Mouse (Mus musculus) heart, adult 2 months (tissue): ENCODE measurements around the gene Efcab6. TPM values are rescaled to one million over a fixed set of nuclear protein-coding genes. Genes with fewer than 3 reads are reported as not detected.

ENCODE experiments used
- DNase-seq, 2 experiments: peaks; one replicate each; pipeline ENCODE4 v3.0.0; 2021
- H3K27ac ChIP-seq: fragments of 200-600 bp; 2 replicates; pipeline ENCODE4 v1.8.1; 2022
- H3K27me3 ChIP-seq: fragments of 200-500 bp; 2 replicates; pipeline ENCODE4 v1.6.1; 2012; ENCODE audit warnings: mild to moderate bottlenecking, low read length, inconsistent platforms, mixed read lengths; ENCODE audit not compliant: control insufficient read depth, insufficient read depth
- H3K36me3 ChIP-seq: fragments of 200-500 bp; 2 replicates; pipeline ENCODE4 v1.6.1; 2012; ENCODE audit warnings: low read length, inconsistent platforms; ENCODE audit not compliant: control insufficient read depth, insufficient read depth
- H3K4me1 ChIP-seq: fragments of 200-500 bp; 2 replicates; pipeline ENCODE4 v1.6.1; 2011; ENCODE audit warnings: low read length; ENCODE audit not compliant: control insufficient read depth, insufficient read depth
- H3K4me3 ChIP-seq: fragments of 200-600 bp; 2 replicates; pipeline ENCODE4 v1.8.1; 2022
- H3K79me2 ChIP-seq: fragments of 200-500 bp; replicated peaks from 2 replicates; pipeline ENCODE4 v1.6.1; 2012; ENCODE audit warnings: mild to moderate bottlenecking, inconsistent platforms, low read length, moderate library complexity, mixed read lengths; ENCODE audit not compliant: control insufficient read depth, insufficient read depth
- H3K9ac ChIP-seq: fragments of 200-500 bp; 2 replicates; pipeline ENCODE4 v1.6.1; 2012; ENCODE audit warnings: low read depth, mild to moderate bottlenecking, control low read depth, inconsistent platforms, low read length, mixed read lengths
- CTCF ChIP-seq: fragments of 200-600 bp; IDR thresholded peaks from 2 replicates; pipeline ENCODE4 v1.8.1; 2022; ENCODE audit warnings: antibody characterized with exemption, mild to moderate bottlenecking, moderate library complexity
- EP300 ChIP-seq: fragments of 200-500 bp; IDR thresholded peaks from 2 replicates; pipeline ENCODE4 v1.6.1; 2011; ENCODE audit warnings: low read depth, low read length, control low read depth; ENCODE audit not compliant: insufficient read depth
- POLR2A ChIP-seq: fragments of 200-500 bp; IDR thresholded peaks from 2 replicates; pipeline ENCODE4 v1.6.1; 2011; ENCODE audit warnings: mild to moderate bottlenecking, low read depth, low read length, control low read depth; ENCODE audit not compliant: insufficient read depth
- WGBS: fragments of 180-500 bp; shearing (Covaris S2); methylation state at CpG from one replicate; pipeline ENCODE4 v1.1.7; 2018; 5-methylcytosine and 5-hydroxymethylcytosine counted together
- intact Hi-C: fragments of 180-260 bp; cut with DNase I; formaldehyde crosslinking; loops from one replicate; pipeline ENCODE4 v1.15.1; 2025
- polyA plus RNA-seq: library from polyadenylated mRNA; depleted of rRNA; stranded (reverse); fragments of >200 nt; gene quantifications from 2 replicates; pipeline ENCODE4 v1.2.3, GENCODE M21; 2012
- total RNA-seq, 2 experiments: library from RNA; stranded (reverse); gene quantifications; 2 replicates each; pipeline ENCODE4 v1.2.3; 2021

Gene Efcab6
- total and polyA plus RNA-seq, 3 experiments = 0.18 TPM; not detected in 2

GRCm38 (mm10) chr15:83877155-83877866, 187.9 kb downstream of the Efcab6 start:
- no peak for DNase-seq
- intact Hi-C loops = no loop called here
- Histone ChIP-seq H3K4me3 (no peak overlapping the region), H3K27ac (no peak overlapping the region), H3K4me1 (no peaks in the 10 kb centered on the region), H3K9ac (no peak overlapping the region), H3K27me3 (no peaks in the 10 kb centered on the region), H3K79me2 (no peaks in the 10 kb centered on the region), H3K36me3 (no peaks in the 10 kb centered on the region)
- TF ChIP-seq CTCF = no peak
- TF ChIP-seq EP300 = no peak
- no peak for TF ChIP-seq POLR2A
- WGBS = 42% methylated on average over 11 of the region's 11 CpGs

DNA sequence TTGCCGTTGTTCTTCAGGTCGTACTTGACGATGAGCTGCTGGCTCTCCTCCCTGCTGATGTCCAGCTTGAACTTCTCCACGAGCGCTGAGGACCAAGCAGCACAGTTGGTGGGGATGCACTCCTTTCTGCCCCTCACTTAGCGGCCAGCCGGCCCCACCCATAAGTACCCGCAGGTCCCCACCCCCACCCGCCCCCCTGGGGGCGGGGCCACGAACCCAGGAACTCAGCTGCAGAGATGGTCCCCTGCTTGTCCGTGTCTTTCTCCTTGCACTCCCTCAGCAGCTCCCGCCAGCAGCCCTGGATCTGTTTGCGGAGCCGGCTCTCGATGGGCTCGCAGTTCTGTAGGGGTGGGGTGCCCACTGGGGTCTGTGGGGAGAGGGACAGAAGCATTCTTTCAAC, 194.2 kb downstream of the Efcab6 start:
- H3K4me3 ChIP-seq = no peak overlapping the region
- no peaks in the 10 kb centered on the region for H3K4me1 ChIP-seq
- WGBS = 7% methylated on average over 17 of the region's 17 CpGs
- no peak overlapping the region for H3K27ac ChIP-seq
- no peak overlapping the region for H3K9ac ChIP-seq
- no peak for DNase-seq
- H3K36me3 ChIP-seq = no peaks in the 10 kb centered on the region
- no peaks in the 10 kb centered on the region for H3K27me3 ChIP-seq
- TF ChIP-seq EP300 = no peak
- no peak for TF ChIP-seq CTCF
- TF ChIP-seq POLR2A = no peak
- no peaks in the 10 kb centered on the region for H3K79me2 ChIP-seq
- intact Hi-C loops = no loop called here

GRCm38 (mm10) chr15:83865626-83866025, 199.6 kb downstream of the Efcab6 start:
- no peak for DNase-seq
- Histone ChIP-seq H3K27ac (no peak overlapping the region), H3K9ac (no peak overlapping the region), H3K79me2 (no peaks in the 10 kb centered on the region), H3K4me1 (no peaks in the 10 kb centered on the region), H3K4me3 (no peak overlapping the region), H3K36me3 (no peaks in the 10 kb centered on the region), H3K27me3 (no peaks in the 10 kb centered on the region)
- 84% methylated on average over 5 of the region's 5 CpGs for WGBS
- TF ChIP-seq POLR2A (no peak), EP300 (no peak), CTCF (no peak)
- intact Hi-C loops = no loop called here

- TF ChIP-seq CTCF = peak; percentile 97; the same call in 1 of the 2 replicates
- TF ChIP-seq EP300 = no peak
- peak; percentile 44 to 74 for DNase-seq
These were observed 208.1 kb downstream of the Efcab6 start for GRCm38 (mm10) chr15:83857129-83857528.

DNA sequence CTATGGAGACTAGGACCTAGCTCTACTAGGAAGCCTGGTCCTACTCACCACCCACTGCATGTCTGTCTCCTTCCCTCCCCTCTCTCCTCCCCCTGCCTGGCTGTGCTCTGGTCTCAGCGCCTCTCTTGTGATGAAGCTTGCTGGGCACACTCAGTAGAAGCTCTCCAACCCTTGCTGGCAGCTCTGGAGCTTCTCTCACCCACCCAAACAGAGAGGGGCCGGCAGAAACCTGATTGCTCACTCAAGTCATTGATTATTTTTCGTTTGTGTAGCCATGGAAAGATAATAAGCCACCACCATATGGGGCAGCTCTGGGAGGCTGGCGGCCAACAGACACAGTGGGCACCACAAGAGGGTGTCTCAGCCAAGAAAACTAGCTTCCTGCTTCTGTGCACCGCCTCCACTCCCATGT, 211.8 kb downstream of the Efcab6 start:
- no peak for DNase-seq
- no peaks in the 10 kb centered on the region for H3K27me3 ChIP-seq
- 52% methylated on average over 5 of the region's 5 CpGs for WGBS
- H3K4me3 ChIP-seq = no peak overlapping the region
- H3K4me1 ChIP-seq = no peaks in the 10 kb centered on the region
- H3K36me3 ChIP-seq = no peaks in the 10 kb centered on the region
- intact Hi-C loops = loop anchor here (10.0 kb wide), 1 partner anchor 771 kb away; no protein-coding TSS in a partner anchor
- no peaks in the 10 kb centered on the region for H3K79me2 ChIP-seq
- no peak for TF ChIP-seq EP300
- TF ChIP-seq POLR2A = no peak
- no peak for TF ChIP-seq CTCF
- H3K9ac ChIP-seq = no peak overlapping the region
- no peak overlapping the region for H3K27ac ChIP-seq

More at GRCm38 (mm10) chr15:83857129-83857528, 208.1 kb downstream of the Efcab6 start:
- intact Hi-C loops = loop anchor here (1.0 to 10.0 kb wide), 2 partner anchors 197 to 768 kb away; no protein-coding TSS in a partner anchor
- no peaks in the 10 kb centered on the region for H3K79me2 ChIP-seq
- no peaks in the 10 kb centered on the region for H3K27me3 ChIP-seq
- no peak overlapping the region for H3K4me3 ChIP-seq
- H3K27ac ChIP-seq = no peak overlapping the region
- no peak overlapping the region for H3K9ac ChIP-seq
- 14% methylated on average over 8 of the region's 8 CpGs for WGBS
- no peaks in the 10 kb centered on the region for H3K4me1 ChIP-seq
- no peaks in the 10 kb centered on the region for H3K36me3 ChIP-seq

DNA sequence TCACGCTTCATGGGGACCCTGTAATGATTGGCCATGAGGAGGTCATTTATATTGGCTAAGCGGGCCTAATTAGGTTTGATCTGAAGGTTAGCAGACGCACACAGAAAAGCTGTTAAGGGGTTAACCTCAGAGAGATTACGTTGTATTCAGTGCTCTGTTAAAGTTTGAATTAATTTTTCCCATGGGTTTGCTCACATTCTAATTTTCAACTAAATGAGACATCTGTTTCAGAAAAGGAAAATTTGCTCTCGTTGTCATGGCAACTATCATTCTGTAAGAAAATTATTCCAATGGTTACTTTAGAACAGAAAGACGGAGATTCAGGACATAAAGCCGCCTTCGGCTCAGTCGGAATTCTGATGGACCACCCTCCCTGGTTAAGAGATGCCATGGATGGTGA, 217.0 kb downstream of the Efcab6 start:
- no peak overlapping the region for H3K27ac ChIP-seq
- no peaks in the 10 kb centered on the region; the same call in 1 of the 2 replicates for H3K27me3 ChIP-seq
- no peaks in the 10 kb centered on the region for H3K4me1 ChIP-seq
- intact Hi-C loops = no loop called here
- H3K9ac ChIP-seq = no peak overlapping the region
- no peak overlapping the region for H3K4me3 ChIP-seq
- no peaks in the 10 kb centered on the region for H3K79me2 ChIP-seq
- H3K36me3 ChIP-seq = no peaks in the 10 kb centered on the region
- 69% methylated on average over 9 of the region's 9 CpGs for WGBS
- no peak for DNase-seq
- no peak for TF ChIP-seq EP300
- no peak for TF ChIP-seq CTCF
- TF ChIP-seq POLR2A = no peak
